In genomic region chr13:72640131-72640521, GRCm38 (mm10) we compare ENCODE assay signal across 9 mouse cellular contexts. TPM values are rescaled to one million over a fixed set of nuclear protein-coding genes. Genes with fewer than 3 reads are reported as not detected.
DNase-seq lines count a peak whose midpoint lies in the region; ATAC-seq and TF ChIP-seq lines count a peak whose summit lies in the region.
"Had no signal": no experiment of that assay in that cellular context is flagged by ENCODE, and none has a peak within 500 bp of the region (broad histone marks: within the 10 kb centered on the region; RNA-seq: fewer than 3 reads in every experiment).

No protein-coding gene starts in this region.

- peaks cover 3% of the 10 kb centered on the region; the same call in 1 of the 2 replicates for H3K4me1 ChIP-seq in limb, embryonic 14.5 days (ENCODE audit: control insufficient read depth, insufficient read depth, low read length)
- peaks cover 39% of the 10 kb centered on the region for H3K4me1 ChIP-seq in midbrain, embryonic 15.5 days

- peak; percentile 37 for TF ChIP-seq CTCF in gastrocnemius, adult 2 months (IDR thresholded peaks at IDR 0.05)

- peak overlapping the region; percentile 68 for H3K4me3 ChIP-seq in gastrocnemius, adult 2 months
- peak overlapping the region; percentile 37 for H3K4me3 ChIP-seq in limb, embryonic 14.5 days (replicated peaks; ENCODE audit: low read length)
- H3K4me3 ChIP-seq in midbrain, embryonic 15.5 days, result peak overlapping the region; percentile 30

- no peak overlapping the region for H3K27ac ChIP-seq in gastrocnemius, adult 2 months
- no peak overlapping the region for H3K27ac ChIP-seq in limb, embryonic 14.5 days (replicated peaks; ENCODE audit: low read depth, low read length)
- H3K27ac ChIP-seq in midbrain, embryonic 15.5 days, result no peak overlapping the region

- H3K36me3 ChIP-seq in limb, embryonic 14.5 days (ENCODE audit: control insufficient read depth, insufficient read depth, low read length), result no peaks in the 10 kb centered on the region
- no peaks in the 10 kb centered on the region for H3K36me3 ChIP-seq in midbrain, embryonic 15.5 days (replicated peaks)

- H3K4me2 ChIP-seq in limb, embryonic 14.5 days (replicated peaks; ENCODE audit: low read depth, low read length, severe bottlenecking), result peak overlapping the region; percentile 59
- peak overlapping the region; percentile 49 for H3K4me2 ChIP-seq in midbrain, embryonic 15.5 days

- H3K9me3 ChIP-seq in limb, embryonic 14.5 days (ENCODE audit: control insufficient read depth, low read length), result no peaks in the 10 kb centered on the region
- no peaks in the 10 kb centered on the region for H3K9me3 ChIP-seq in midbrain, embryonic 15.5 days

- H3K9ac ChIP-seq in limb, embryonic 14.5 days (ENCODE audit: low read depth, low read length, severe bottlenecking), result peak overlapping the region; percentile 46
- H3K9ac ChIP-seq in midbrain, embryonic 15.5 days, result 0 out of 2 replicates have a peak overlapping the region, but pooled peaks have one; percentile 16

- intact Hi-C loops in gastrocnemius, adult 2 months (cut with DNase I), result no loop called here
- intact Hi-C loops in heart, postnatal 10 days (cut with DNase I), result loop anchor here (10.0 kb wide), 1 partner anchor 1535 kb away; no protein-coding TSS in a partner anchor

- no peak for ATAC-seq in limb, embryonic 14.5 days (ENCODE audit: low FRiP score, low read depth)
- peak; percentile 41 for ATAC-seq in midbrain, embryonic 15.5 days (replicated peaks)
- no peak for ATAC-seq in inflammation-experienced regulatory T-cells, adult 6 months

- peaks cover 64% of the 10 kb centered on the region for H3K27me3 ChIP-seq in limb, embryonic 14.5 days (ENCODE audit: control insufficient read depth, insufficient read depth, low read length)
- peaks cover 44% of the 10 kb centered on the region for H3K27me3 ChIP-seq in midbrain, embryonic 15.5 days (replicated peaks)
- H3K27me3 ChIP-seq: CH12.LX had no signal

- TF ChIP-seq POLR2A in limb, embryonic 14.5 days (IDR thresholded peaks at IDR 0.05; ENCODE audit: borderline replicate concordance, extremely low read depth, insufficient read depth, insufficient read length), result no peak

- 4% methylated on average over 11 of the region's 11 CpGs for WGBS in limb, embryonic 14.5 days
- 16% methylated on average over 11 of the region's 11 CpGs for WGBS in midbrain, embryonic 15.5 days

- DNase-seq in gastrocnemius, adult 2 months, result peak; percentile 27
- DNase-seq in gastrocnemius, adult 8-10 months (ENCODE audit: low spot score in 2 of 2), result no peak
- peak; percentile 68 to 83 for DNase-seq in cerebellum, postnatal 25 days
- DNase-seq in heart, postnatal 10 days, result peak; percentile 48 to 52
- DNase-seq in limb, embryonic 14.5 days (ENCODE audit: low spot score), result no peak
- DNase-seq in right cerebral cortex, postnatal 14 days, result no peak

RNA-seq across cellular contexts. Expression of gene Irx2, which starts 11.5 kb away (rescaled TPM):
- not detected for total RNA-seq in gastrocnemius, adult 2 months (2021)
- under 1 TPM in 1 of 4 experiments, not detected in 3; 0.12 TPM for total RNA-seq in gastrocnemius, adult 8-10 months (2022)
- total RNA-seq in heart, postnatal 10 days (2021), result 1 to 10 TPM; 4.3 to 5.8 TPM
- polyA plus RNA-seq in limb, embryonic 14.5 days (2012; rRNA removed), result 56.8 and 57.1 TPM in 2 replicates
- 27.6 and 37.0 TPM in 2 replicates for polyA plus RNA-seq in limb, embryonic 14.5 days (2014; fragmentation: Nextera tagmentation; extraction: Ambion mirVana)
- 41.5 and 52.6 TPM in 2 replicates for polyA plus RNA-seq in midbrain, embryonic 15.5 days (2015; fragmentation: Nextera tagmentation; extraction: Ambion mirVana)
- polyA plus RNA-seq in inflammation-experienced regulatory T-cells, adult 6 months (2017; shearing (Covaris generic)), result not detected
- total RNA-seq: CH12.LX had no signal

Comparison
In these comparisons a context has a peak if more than half of its experiments do, and no peak if none do; other contexts are left out.
1. DNase-seq: peak in gastrocnemius, adult 2 months (single experiment), cerebellum, postnatal 25 days (2 of 2) and heart, postnatal 10 days (2 of 2); none in gastrocnemius, adult 8-10 months (0 of 2), limb, embryonic 14.5 days (single experiment) and right cerebral cortex, postnatal 14 days (single experiment).
2. RNA of gene Irx2, which starts 11.5 kb away (total RNA-seq): 4.3 to 5.8 TPM in heart, postnatal 10 days; not detected in gastrocnemius, adult 2 months and 0.12 TPM in gastrocnemius, adult 8-10 months; every median in the first group is over 4 times any median in the second.
3. Peak in every context shown above with its lines, with median percentiles within 50 percentile points of each other: H3K4me3 ChIP-seq.